Mouse (Mus musculus) forebrain, embryonic 14.5 days (tissue): ENCODE data around the gene Pom121l2. TPM values are rescaled to one million over a fixed set of nuclear protein-coding genes. Genes with fewer than 3 reads are reported as not detected.
A peak's percentile ranks its signal among the peaks of the same experiment; 100 is the strongest.

Experiments
- ATAC-seq: fragments of 200-750 bp; cut with Nextera tagmentation; 2 replicates; pipeline ENCODE4 v1.8.0; 2017; ENCODE audit warnings: mild to moderate bottlenecking, moderate library complexity
- DNase-seq: peaks from one replicate; pipeline ENCODE4 v3.0.0-alpha.2; 2015; ENCODE audit warnings: low spot score
- H3K27ac ChIP-seq: fragments of 300-500 bp; sonication (generic); 2 replicates; pipeline ENCODE4 v1.5.1; 2014; ENCODE audit warnings: low read depth, mild to moderate bottlenecking, control low read depth, low read length, moderate library complexity
- H3K27me3 ChIP-seq: fragments of 300-500 bp; sonication (generic); replicated peaks from 2 replicates; pipeline ENCODE4 v1.6.1; 2014; ENCODE audit warnings: low read length, control low read depth, mixed read lengths; ENCODE audit not compliant: control insufficient read depth, insufficient read depth
- H3K36me3 ChIP-seq: fragments of 300-500 bp; sonication (generic); 2 replicates; pipeline ENCODE4 v1.6.1; 2014; ENCODE audit warnings: low read length, control low read depth; ENCODE audit not compliant: control insufficient read depth, insufficient read depth
- H3K4me1 ChIP-seq: fragments of 300-500 bp; sonication (generic); 2 replicates; pipeline ENCODE4 v1.6.1; 2014; ENCODE audit warnings: antibody characterized with exemption, low read length, control low read depth; ENCODE audit not compliant: control insufficient read depth, insufficient read depth
- H3K4me2 ChIP-seq: fragments of 300-500 bp; sonication (generic); 2 replicates; pipeline ENCODE4 v1.6.1; 2014; ENCODE audit warnings: mild to moderate bottlenecking, control low read depth, low read length
- H3K4me3 ChIP-seq: fragments of 300-500 bp; sonication (generic); 2 replicates; pipeline ENCODE4 v1.5.1; 2014; ENCODE audit warnings: low read depth, low read length, control low read depth
- H3K9ac ChIP-seq: fragments of 300-500 bp; sonication (generic); 2 replicates; pipeline ENCODE4 v1.6.1; 2014; ENCODE audit warnings: mild to moderate bottlenecking, low read length, control low read depth, moderate library complexity
- H3K9me3 ChIP-seq: fragments of 300-500 bp; sonication (generic); replicated peaks from 2 replicates; pipeline ENCODE4 v1.6.1; 2016; ENCODE audit warnings: low read length, control low read depth, mixed read lengths; ENCODE audit not compliant: control insufficient read depth
- WGBS: fragments of 180-500 bp; shearing (Covaris S2); extraction: QIAGEN DNeasy Blood & Tissue Kit; methylation state at CpG from one replicate; pipeline ENCODE4 v1.1.7; 2014; 5-methylcytosine and 5-hydroxymethylcytosine counted together
- polyA plus RNA-seq: library from polyadenylated mRNA; unstranded; fragments of >200 nt; fragmentation: Nextera tagmentation; extraction: Ambion mirVana; gene quantifications from 2 replicates; pipeline ENCODE4 v1.2.1, GENCODE M21; 2014

Gene Pom121l2
- polyA plus RNA-seq, 1 experiment from 2014 or later, result 0.14 TPM

DNA sequence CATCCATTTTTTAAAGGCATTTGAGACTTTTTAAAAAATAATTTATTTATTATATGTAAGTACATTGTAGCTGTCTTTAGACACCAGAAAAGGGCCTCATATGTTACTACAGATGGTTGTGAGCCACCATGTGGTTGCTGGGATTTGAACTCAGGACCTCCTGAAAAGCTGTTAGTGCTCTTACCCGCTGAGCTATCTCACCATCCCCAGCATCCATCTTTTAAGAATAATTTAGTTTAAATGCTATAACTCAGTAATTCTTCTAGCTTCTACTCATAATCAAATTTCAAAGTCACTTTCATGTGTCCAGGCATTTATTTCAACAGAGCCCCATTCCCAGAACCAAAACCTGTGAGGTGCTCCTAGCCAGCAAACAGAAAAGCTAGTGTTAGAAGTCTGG is 37.4 kb upstream of the Pom121l2 start:
- no peak overlapping the region for H3K27ac ChIP-seq
- H3K4me2 ChIP-seq, result no peak overlapping the region
- H3K4me1 ChIP-seq, result peaks cover 13% of the 10 kb centered on the region
- H3K36me3 ChIP-seq, result peaks cover 1% of the 10 kb centered on the region; the same call in 1 of the 2 replicates
- ATAC-seq (no peak), DNase-seq (no peak)
- no peaks in the 10 kb centered on the region for H3K27me3 ChIP-seq
- no peaks in the 10 kb centered on the region for H3K9me3 ChIP-seq
- H3K9ac ChIP-seq, result no peak overlapping the region
- no peak overlapping the region for H3K4me3 ChIP-seq
- WGBS, result 86% methylated on average over 1 of the region's 1 CpGs

DNA sequence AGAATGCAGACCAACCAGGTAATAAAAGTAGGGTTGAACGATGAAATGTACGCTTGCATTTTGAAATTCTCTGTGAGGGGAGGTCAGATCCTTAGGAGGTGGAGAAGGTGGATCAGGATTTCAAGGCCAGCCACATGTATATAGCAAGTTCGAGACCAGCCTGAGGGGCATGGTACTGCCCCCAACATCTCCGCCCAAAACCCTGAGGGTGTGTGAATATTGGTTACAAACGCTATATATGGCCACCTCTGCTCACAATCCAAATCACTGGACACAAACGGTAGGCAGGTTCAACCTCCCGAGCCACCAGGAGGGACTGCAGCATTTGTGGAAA is 36.4 kb upstream of the Pom121l2 start:
- H3K27ac ChIP-seq, result no peak overlapping the region
- WGBS, result 1% methylated on average over 7 of the region's 7 CpGs
- ATAC-seq, result peak; percentile 54; the same call in 1 of the 2 replicates

GRCm38 (mm10) chr13:21944926-21945740 is 35.9 kb upstream of the Pom121l2 start, which contains the start of gene Zfp184:
Gene Zfp184, plus strand, starts transcription at chr13:21945094.
- Histone ChIP-seq H3K27ac (peak within 1 kb of the TSS; percentile 79), H3K4me1 (peaks cover 13% of the 10 kb centered on the region), H3K27me3 (no peaks in the 10 kb centered on the region), H3K4me3 (peak within 1 kb of the TSS; percentile 77), H3K4me2 (peak within 1 kb of the TSS; percentile 64), H3K9me3 (no peaks in the 10 kb centered on the region), H3K36me3 (peaks cover 16% of the 10 kb centered on the region), H3K9ac (peak within 1 kb of the TSS; percentile 90)
- WGBS, result 0% methylated on average over 45 of the region's 50 CpGs
- DNase-seq (peak; percentile 99), ATAC-seq (peak; percentile 94)

More for the DNA sequence above, 36.4 kb upstream of the Pom121l2 start:
- no peak for DNase-seq
- H3K27me3 ChIP-seq, result no peaks in the 10 kb centered on the region
- peaks cover 13% of the 10 kb centered on the region for H3K4me1 ChIP-seq
- H3K4me2 ChIP-seq, result peak overlapping the region; percentile 64
- peak overlapping the region; percentile 90; the same call in 1 of the 2 replicates for H3K9ac ChIP-seq
- peak overlapping the region; percentile 77 for H3K4me3 ChIP-seq
- H3K9me3 ChIP-seq, result no peaks in the 10 kb centered on the region
- H3K36me3 ChIP-seq, result peaks cover 11% of the 10 kb centered on the region

DNA sequence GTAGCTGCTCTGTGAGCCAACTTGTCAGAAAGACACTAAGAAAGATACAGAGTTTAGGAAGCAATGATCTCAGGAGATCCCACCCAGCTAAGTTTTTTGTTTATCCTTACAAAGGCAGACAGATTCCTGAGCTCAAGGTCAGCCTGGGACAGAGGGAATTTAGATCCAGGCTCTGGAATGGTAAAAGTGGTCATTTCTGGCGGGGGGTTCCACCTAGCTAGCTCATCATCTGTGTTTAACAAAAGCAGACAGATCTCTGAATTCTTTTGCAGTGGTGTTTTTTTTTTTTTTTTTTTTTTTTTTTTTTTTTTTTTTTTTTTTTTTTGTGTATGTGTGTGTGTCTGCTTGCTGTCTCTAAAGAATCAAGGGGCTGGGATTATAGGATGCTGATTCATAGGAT is 11.7 kb upstream of the Pom121l2 start:
- WGBS, result 44% methylated on average over 1 of the region's 1 CpGs
- Histone ChIP-seq H3K4me1 (no peaks in the 10 kb centered on the region), H3K9ac (no peak overlapping the region), H3K36me3 (peaks cover 3% of the 10 kb centered on the region), H3K4me2 (no peak overlapping the region), H3K27me3 (no peaks in the 10 kb centered on the region), H3K27ac (no peak overlapping the region), H3K4me3 (no peak overlapping the region), H3K9me3 (no peaks in the 10 kb centered on the region)
- ATAC-seq (no peak), DNase-seq (no peak)

- H3K36me3 ChIP-seq, result no peaks in the 10 kb centered on the region
- H3K4me1 ChIP-seq, result no peaks in the 10 kb centered on the region
- DNase-seq, result no peak
- 56% methylated on average over 2 of the region's 2 CpGs for WGBS
- H3K4me3 ChIP-seq, result no peak overlapping the region
- H3K27me3 ChIP-seq, result no peaks in the 10 kb centered on the region
- no peak for ATAC-seq
- H3K27ac ChIP-seq, result no peak overlapping the region
- no peak overlapping the region for H3K9ac ChIP-seq
- H3K9me3 ChIP-seq, result no peaks in the 10 kb centered on the region
- no peak overlapping the region for H3K4me2 ChIP-seq
Observed at GRCm38 (mm10) chr13:21969816-21970215, 11.2 kb upstream of the Pom121l2 start.

DNA sequence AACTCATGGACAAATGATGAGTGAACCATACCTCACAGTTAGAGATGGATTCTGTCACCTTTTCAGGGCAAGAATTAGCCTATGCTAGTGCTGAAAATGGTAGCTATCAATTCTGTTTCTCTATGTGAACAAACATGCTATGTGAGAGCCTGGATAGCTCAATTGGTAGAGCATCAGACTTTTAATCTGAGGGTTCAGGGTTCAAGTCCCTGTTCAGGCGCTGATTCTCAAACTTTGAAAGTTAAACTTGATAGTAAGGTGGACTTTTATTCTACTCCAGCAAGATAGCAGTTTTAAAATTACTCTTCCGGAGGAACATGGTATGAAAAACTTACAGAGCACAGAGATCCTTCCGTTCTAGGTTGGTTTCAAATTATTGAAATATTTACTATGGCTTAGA is 9.4 kb upstream of the Pom121l2 start:
- H3K9ac ChIP-seq, result no peak overlapping the region
- no peak overlapping the region for H3K4me3 ChIP-seq
- no peaks in the 10 kb centered on the region for H3K4me1 ChIP-seq
- 31% methylated on average over 3 of the region's 3 CpGs for WGBS
- ATAC-seq (no peak), DNase-seq (no peak)
- H3K4me2 ChIP-seq, result no peak overlapping the region
- H3K27ac ChIP-seq, result no peak overlapping the region
- H3K27me3 ChIP-seq, result no peaks in the 10 kb centered on the region
- H3K36me3 ChIP-seq, result no peaks in the 10 kb centered on the region
- no peaks in the 10 kb centered on the region for H3K9me3 ChIP-seq

- no peaks in the 10 kb centered on the region for H3K36me3 ChIP-seq
- peak overlapping the region; percentile 38 for H3K4me2 ChIP-seq
- peak overlapping the region; percentile 70 for H3K9ac ChIP-seq
- H3K27ac ChIP-seq, result peak overlapping the region; percentile 88
- peaks cover 3% of the 10 kb centered on the region; the same call in 1 of the 2 replicates for H3K27me3 ChIP-seq
- H3K4me1 ChIP-seq, result no peaks in the 10 kb centered on the region
- DNase-seq (peak; percentile 94), ATAC-seq (peak; percentile 89)
- peak overlapping the region; percentile 48 for H3K4me3 ChIP-seq
- 0% methylated on average over 23 of the region's 23 CpGs for WGBS
- H3K9me3 ChIP-seq, result no peaks in the 10 kb centered on the region
Observed at GRCm38 (mm10) chr13:21974221-21974725, 6.7 kb upstream of the Pom121l2 start.

DNA sequence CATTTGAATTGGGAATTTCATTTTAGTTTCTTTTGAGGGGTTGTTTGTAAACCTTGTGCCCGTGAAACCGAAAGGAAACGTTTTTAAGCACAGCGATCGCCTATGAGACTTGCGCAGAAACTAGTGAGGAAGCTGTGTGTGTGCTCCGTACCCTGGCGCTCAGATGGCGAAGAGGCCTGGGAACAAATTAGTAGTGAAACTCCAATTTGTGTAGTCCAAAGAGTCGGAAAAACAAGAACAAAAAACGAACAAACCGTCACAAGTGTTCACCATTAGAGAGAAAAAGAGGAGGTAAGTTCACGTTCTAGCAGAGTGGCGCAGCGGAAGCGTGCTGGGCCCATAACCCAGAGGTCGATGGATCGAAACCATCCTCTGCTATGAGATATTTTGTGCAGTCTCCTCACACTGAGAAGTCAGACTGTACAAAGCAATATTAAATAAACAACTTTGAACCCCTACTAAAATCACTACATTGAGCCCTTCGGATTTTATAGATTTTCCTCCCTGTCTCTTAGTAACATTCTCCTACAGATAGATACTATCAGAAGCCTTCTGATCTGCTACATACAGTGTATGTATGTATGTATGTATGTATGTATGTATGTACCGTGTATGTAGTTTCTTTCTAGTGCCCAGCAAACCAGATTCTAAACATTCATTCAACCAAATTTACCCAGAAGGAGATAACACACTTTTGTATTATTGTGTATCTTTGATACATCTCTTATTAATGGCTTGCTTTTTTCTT is 6.1 kb upstream of the Pom121l2 start:
- peak overlapping the region; percentile 88 for H3K27ac ChIP-seq
- H3K27me3 ChIP-seq, result peaks cover 7% of the 10 kb centered on the region
- WGBS, result 3% methylated on average over 20 of the region's 20 CpGs
- peak overlapping the region; percentile 38 for H3K4me2 ChIP-seq
- DNase-seq (peak; percentile 92), ATAC-seq (peak; percentile 96)
- H3K4me1 ChIP-seq, result no peaks in the 10 kb centered on the region
- no peaks in the 10 kb centered on the region for H3K36me3 ChIP-seq
- peak overlapping the region; percentile 70 for H3K9ac ChIP-seq
- no peaks in the 10 kb centered on the region for H3K9me3 ChIP-seq
- peak overlapping the region; percentile 48 for H3K4me3 ChIP-seq
